8 mouse cellular contexts compared by ENCODE assay signal in genomic region chr1:34434660-34435160, GRCm38 (mm10). TPM values are rescaled to one million over a fixed set of nuclear protein-coding genes. Genes with fewer than 3 reads are reported as not detected.
DNase-seq lines count a peak whose midpoint lies in the region; ATAC-seq and TF ChIP-seq lines count a peak whose summit lies in the region.

No protein-coding gene starts in this region.

- peak overlapping the region; percentile 87 for H3K27ac ChIP-seq in forebrain, embryonic 14.5 days (ENCODE audit: low read depth, low read length)
- H3K27ac ChIP-seq in liver, postnatal 0 days (ENCODE audit: low read depth), result peak overlapping the region; percentile 82
- peak overlapping the region; percentile 93 for H3K27ac ChIP-seq in neural tube, embryonic 13.5 days (replicated peaks)

- H3K4me2 ChIP-seq in forebrain, embryonic 14.5 days (ENCODE audit: low read length), result peak overlapping the region; percentile 50
- peak overlapping the region; percentile 78 for H3K4me2 ChIP-seq in liver, postnatal 0 days (ENCODE audit: low read depth, low read length)
- peak overlapping the region; percentile 72 for H3K4me2 ChIP-seq in neural tube, embryonic 13.5 days

- no peak for TF ChIP-seq CTCF in liver, postnatal 0 days (IDR thresholded peaks at IDR 0.05; ENCODE audit: low read depth)

- H3K27me3 ChIP-seq in forebrain, embryonic 14.5 days (replicated peaks; ENCODE audit: control insufficient read depth, insufficient read depth, low read length), result no peaks in the 10 kb centered on the region
- no peaks in the 10 kb centered on the region for H3K27me3 ChIP-seq in liver, postnatal 0 days (ENCODE audit: insufficient read depth, low read length)
- H3K27me3 ChIP-seq in neural tube, embryonic 13.5 days, result no peaks in the 10 kb centered on the region

- peak overlapping the region; percentile 82 for H3K9ac ChIP-seq in forebrain, embryonic 14.5 days (ENCODE audit: low read length)
- H3K9ac ChIP-seq in liver, postnatal 0 days (replicated peaks), result peak overlapping the region; percentile 61
- peak overlapping the region; percentile 84 for H3K9ac ChIP-seq in neural tube, embryonic 13.5 days

- peak; percentile 27 for ATAC-seq in forebrain, embryonic 14.5 days
- ATAC-seq in liver, postnatal 0 days, result peak; percentile 4
- ATAC-seq in neural tube, embryonic 13.5 days (ENCODE audit: low read depth), result peak; percentile 15

- peaks cover 13% of the 10 kb centered on the region for H3K4me1 ChIP-seq in forebrain, embryonic 14.5 days (ENCODE audit: control insufficient read depth, insufficient read depth, low read length)
- peaks cover 13% of the 10 kb centered on the region for H3K4me1 ChIP-seq in liver, postnatal 0 days (ENCODE audit: insufficient read depth)
- peaks cover 29% of the 10 kb centered on the region for H3K4me1 ChIP-seq in neural tube, embryonic 13.5 days (replicated peaks)

- H3K9me3 ChIP-seq in forebrain, embryonic 14.5 days (replicated peaks; ENCODE audit: control insufficient read depth, low read length), result peaks cover 9% of the 10 kb centered on the region; the same call in 1 of the 2 replicates
- H3K9me3 ChIP-seq in liver, postnatal 0 days (ENCODE audit: low read length), result peaks cover 23% of the 10 kb centered on the region
- peaks cover 23% of the 10 kb centered on the region for H3K9me3 ChIP-seq in neural tube, embryonic 13.5 days

- no peak for TF ChIP-seq EP300 in liver, postnatal 0 days (IDR thresholded peaks at IDR 0.05; ENCODE audit: low read depth)

- intact Hi-C loops in heart, postnatal 14 days (cut with DNase I), result no loop called here

- 0 out of 2 replicates have a peak, but pooled peaks cover 6% of the 10 kb centered on the region for H3K36me3 ChIP-seq in forebrain, embryonic 14.5 days (ENCODE audit: control insufficient read depth, insufficient read depth, low read length)
- peaks cover 2% of the 10 kb centered on the region; the same call in 1 of the 2 replicates for H3K36me3 ChIP-seq in liver, postnatal 0 days (replicated peaks; ENCODE audit: insufficient read depth, low read length)
- H3K36me3 ChIP-seq in neural tube, embryonic 13.5 days, result peaks cover 29% of the 10 kb centered on the region

- H3K4me3 ChIP-seq in forebrain, embryonic 14.5 days (ENCODE audit: low read depth, low read length), result peak overlapping the region; percentile 60
- H3K4me3 ChIP-seq in liver, postnatal 0 days (ENCODE audit: low read depth, low read length), result peak overlapping the region; percentile 60
- H3K4me3 ChIP-seq in neural tube, embryonic 13.5 days, result peak overlapping the region; percentile 64

- WGBS in forebrain, embryonic 14.5 days, result under 1% methylated on average over 30 of the region's 30 CpGs
- under 1% methylated on average over 30 of the region's 30 CpGs for WGBS in liver, postnatal 0 days (ENCODE audit: insufficient replicate concordance)
- WGBS in neural tube, embryonic 13.5 days, result under 1% methylated on average over 30 of the region's 30 CpGs

- DNase-seq in ES-CJ7 (ENCODE audit: low read depth, low spot score), result peak; percentile 86
- DNase-seq in cerebellum, adult 11 months, result peak; percentile 93
- peak; percentile 95 for DNase-seq in forebrain, embryonic 14.5 days (ENCODE audit: low spot score)
- DNase-seq in heart, postnatal 14 days, result peak; percentile 85 to 88
- DNase-seq in layer of hippocampus, adult 11-12 months (ENCODE audit: low spot score), result peak; percentile 90
- DNase-seq in liver, postnatal 0 days, result peak; percentile 92
- peak; percentile 78 for DNase-seq in telencephalon, adult 2 months (ENCODE audit: low read depth, low spot score)

RNA-seq across cellular contexts. Expression of gene Ccdc115, which starts 4.8 kb away (rescaled TPM):
- 69.8 and 70.3 TPM in 2 replicates for polyA plus RNA-seq in forebrain, embryonic 14.5 days (2014; fragmentation: Nextera tagmentation; extraction: Ambion mirVana)
- 10 to 100 TPM; 14.1 to 15.0 TPM for total RNA-seq in heart, postnatal 14 days (2021)
- 19.0 and 21.0 TPM in 2 replicates for polyA plus RNA-seq in liver, postnatal 0 days (2015; fragmentation: Nextera tagmentation; extraction: Ambion mirVana)
- polyA plus RNA-seq in neural tube, embryonic 13.5 days (2015; fragmentation: Nextera tagmentation; extraction: Ambion mirVana), result 60.7 and 65.1 TPM in 2 replicates

RNA-seq across cellular contexts. Expression of gene Imp4, which starts 4.9 kb away (rescaled TPM):
- 68.5 and 69.1 TPM in 2 replicates for polyA plus RNA-seq in forebrain, embryonic 14.5 days (2014; fragmentation: Nextera tagmentation; extraction: Ambion mirVana)
- total RNA-seq in heart, postnatal 14 days (2021), result 10 to 100 TPM; 28.5 to 30.0 TPM
- polyA plus RNA-seq in liver, postnatal 0 days (2015; fragmentation: Nextera tagmentation; extraction: Ambion mirVana), result 37.6 and 41.6 TPM in 2 replicates
- 55.5 and 61.0 TPM in 2 replicates for polyA plus RNA-seq in neural tube, embryonic 13.5 days (2015; fragmentation: Nextera tagmentation; extraction: Ambion mirVana)

RNA-seq across cellular contexts. Expression of gene Ptpn18, which starts 24.9 kb away (rescaled TPM):
- polyA plus RNA-seq in forebrain, embryonic 14.5 days (2014; fragmentation: Nextera tagmentation; extraction: Ambion mirVana), result 7.1 TPM in 2 replicates
- 1 to 10 TPM; 7.2 to 7.5 TPM for total RNA-seq in heart, postnatal 14 days (2021)
- 28.2 and 32.1 TPM in 2 replicates for polyA plus RNA-seq in liver, postnatal 0 days (2015; fragmentation: Nextera tagmentation; extraction: Ambion mirVana)
- 6.3 and 10.0 TPM in 2 replicates for polyA plus RNA-seq in neural tube, embryonic 13.5 days (2015; fragmentation: Nextera tagmentation; extraction: Ambion mirVana)

Comparison
In these comparisons a context has a peak if more than half of its experiments do, and no peak if none do; other contexts are left out.
1. Peak in every context shown above with its lines: DNase-seq, ATAC-seq, H3K4me3 ChIP-seq and H3K27ac ChIP-seq.